Mouse (Mus musculus): ENCODE measurements around the gene Daam1.

The Daam1 gene

DNA sequence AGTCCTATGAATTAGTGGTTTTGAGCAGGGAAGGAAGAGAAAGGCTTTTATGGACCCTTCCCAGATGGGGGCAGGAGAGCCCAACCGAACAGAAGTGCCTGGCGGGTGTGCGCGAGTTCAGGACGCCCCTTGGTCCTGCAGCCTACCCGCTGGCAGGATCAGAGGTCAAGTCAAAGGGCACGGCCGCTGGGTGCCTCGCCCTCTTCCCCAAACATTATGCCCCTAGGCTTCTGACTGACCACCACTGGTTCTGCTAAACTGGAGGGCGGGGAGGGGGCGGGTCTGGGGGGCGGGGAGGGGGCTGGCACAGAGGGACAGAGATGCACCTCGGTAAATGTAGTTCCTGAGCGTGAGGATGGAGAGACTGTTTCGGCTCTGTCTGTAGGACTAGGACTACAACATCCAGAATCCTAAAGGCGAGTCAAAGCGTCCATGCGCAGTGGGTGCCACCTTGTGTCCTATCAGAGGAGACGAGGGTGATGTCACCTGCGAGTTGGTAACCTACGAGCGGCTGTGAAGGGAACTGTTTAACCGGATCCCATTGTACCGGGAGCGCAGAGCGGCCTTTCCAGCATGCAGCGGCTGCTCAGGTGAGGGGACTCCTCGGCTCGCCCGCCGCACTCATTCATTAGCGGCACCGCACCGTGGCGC is at the start of gene Daam1:
Gene Daam1 (plus strand): TSS at position 472 of the 651 bp plus-strand sequence.
- peak; percentile 56 to 89 for DNase-seq (ENCODE audit: low spot score in 2 of 2)

DNA sequence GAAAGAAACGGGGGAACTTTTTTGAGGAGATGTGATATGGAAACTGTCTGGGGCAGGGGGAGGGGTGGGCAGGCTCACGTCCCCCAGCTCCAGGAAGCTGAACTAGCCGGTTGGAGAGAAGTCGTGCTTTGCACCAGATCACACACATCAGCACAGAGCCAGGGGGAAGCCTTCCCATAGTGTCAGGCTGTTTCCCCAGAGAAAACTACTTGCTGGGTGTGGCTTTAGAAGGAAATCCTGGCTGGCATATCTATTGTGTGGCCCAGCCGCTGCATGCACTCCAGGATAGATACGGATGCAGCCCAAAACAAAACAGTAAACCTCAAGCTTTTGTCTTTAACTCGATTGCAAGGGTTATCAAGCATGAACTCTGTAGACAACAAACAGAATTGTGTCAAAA is 49.7 kb upstream of the Daam1 start:
- DNase-seq (ENCODE audit: low spot score in 2 of 2) = no peak

DNA sequence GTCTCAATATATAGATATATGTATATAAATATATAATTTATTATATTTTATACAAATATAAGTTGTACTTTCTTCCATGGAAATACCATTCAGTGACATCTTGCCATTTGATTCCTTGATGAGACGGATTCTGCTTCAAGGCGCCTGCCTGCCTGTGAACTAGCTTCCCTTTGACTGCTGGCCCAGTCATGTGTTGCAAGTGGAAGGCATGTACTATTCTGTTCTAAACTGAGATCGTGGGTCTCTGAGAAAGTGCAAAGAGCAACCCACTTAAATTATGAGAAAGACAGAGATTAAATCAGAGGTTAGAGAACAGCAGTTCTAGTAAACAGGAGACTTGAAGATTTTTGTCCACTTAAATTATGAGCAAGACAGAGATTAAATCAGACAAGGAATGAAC is 46.9 kb upstream of the Daam1 start:
- no peak for DNase-seq (ENCODE audit: low spot score in 2 of 2)

DNA sequence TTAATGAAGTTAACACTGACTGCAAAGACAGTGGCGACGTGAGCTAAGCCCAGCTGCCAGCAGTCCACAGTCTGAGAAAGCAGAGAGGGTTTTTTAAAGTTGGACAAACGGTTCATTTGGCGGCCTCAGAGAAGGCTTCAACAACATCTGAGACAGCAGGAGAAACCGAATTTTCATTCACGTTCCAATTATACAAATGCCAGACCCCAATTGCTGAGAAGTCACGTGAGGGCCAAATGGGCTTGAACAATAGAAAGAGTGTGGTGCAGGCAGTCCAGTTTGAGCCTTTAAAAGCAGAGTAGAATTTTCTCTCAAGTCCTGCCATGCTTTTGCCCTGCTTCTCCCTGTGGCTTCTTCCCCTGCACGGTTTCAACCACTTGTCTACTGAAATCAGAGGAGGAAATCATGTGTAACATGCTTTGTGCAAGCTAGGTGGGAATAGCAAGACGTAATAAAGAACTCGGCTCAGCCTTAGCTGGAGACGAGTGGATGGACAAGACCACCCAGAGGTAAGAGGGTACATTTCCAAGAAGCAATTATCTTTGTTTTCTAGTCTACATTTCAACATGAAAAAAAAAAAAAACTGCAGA is 46.1 kb upstream of the Daam1 start:
- no peak for DNase-seq (ENCODE audit: low spot score in 2 of 2)

DNA sequence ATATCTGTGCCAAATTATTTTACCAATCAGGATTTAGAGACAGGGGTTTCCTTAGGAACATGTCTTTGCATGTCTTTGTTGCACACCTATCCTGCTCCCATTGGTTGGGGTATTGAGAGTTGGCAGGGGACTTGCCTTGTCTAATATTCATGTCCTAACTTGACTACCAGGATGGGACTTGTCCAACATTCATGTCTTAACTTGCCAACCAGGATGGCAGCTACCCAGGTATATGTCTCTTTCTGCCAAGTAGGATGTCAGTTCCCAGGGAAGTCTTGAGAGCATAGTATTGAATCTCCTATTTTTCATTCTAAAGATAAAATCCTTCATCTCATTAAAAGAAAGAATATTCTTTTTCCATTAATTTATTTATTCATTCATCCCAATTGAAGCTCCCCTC is 44.4 kb upstream of the Daam1 start:
- no peak for DNase-seq (ENCODE audit: low spot score in 2 of 2)

DNA sequence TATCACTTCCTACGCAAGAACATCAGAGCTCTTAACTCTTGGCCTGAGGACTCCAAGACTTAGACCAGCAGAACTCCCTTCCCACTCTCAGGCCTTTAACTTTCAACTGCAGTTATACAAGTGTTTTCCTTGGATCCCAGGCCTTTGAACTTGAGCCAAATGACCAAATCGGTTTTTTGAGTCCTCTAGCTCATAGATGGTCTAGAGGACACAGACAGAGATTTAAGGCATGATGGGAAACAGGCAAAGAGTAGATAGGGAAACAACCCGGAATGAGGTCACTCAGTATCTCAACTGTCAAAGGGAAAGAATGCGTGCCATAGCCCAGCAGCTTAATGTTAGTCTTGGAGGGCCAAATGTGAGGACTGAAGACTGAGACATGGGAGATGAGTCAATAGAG is 42.1 kb upstream of the Daam1 start:
- DNase-seq (ENCODE audit: low spot score in 2 of 2) = no peak

DNA sequence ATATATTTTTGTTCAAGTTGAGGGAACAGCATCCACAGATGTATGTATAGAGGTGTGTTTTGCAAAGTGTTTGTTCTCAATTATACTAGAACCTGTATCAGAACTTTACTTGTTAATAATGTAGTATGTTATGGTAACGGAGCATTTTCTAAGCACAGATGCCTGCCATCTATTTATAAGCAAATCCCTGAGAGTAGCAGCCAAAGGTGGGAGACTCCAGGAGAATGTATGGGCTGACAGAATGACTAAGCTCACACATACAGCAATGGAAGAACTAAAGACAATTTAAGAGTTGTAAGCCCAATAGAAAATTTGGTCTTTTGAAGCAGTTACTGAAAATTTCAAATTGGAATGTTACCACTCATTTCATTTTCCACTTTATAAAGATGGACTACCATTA is 40.3 kb upstream of the Daam1 start:
- DNase-seq (ENCODE audit: low spot score in 2 of 2) = no peak

DNA sequence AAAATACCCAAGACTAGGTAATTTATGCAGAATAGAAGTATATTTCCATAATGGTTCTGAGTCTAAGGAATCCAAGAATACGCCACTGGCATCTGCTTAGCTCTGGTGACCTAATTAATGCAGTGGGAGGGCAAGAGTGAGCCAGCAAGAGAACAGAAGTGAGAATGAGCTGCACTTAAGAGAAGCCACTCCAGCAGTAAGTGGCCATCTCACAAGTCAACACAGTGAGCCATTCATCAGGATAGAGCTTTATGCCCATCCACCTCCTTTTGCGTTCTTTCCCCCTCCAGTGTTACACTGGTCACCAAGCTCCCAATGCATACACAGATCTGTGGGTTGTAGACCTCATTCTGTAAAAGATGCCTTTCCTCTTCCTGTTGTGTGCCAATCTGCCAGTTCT is 37.8 kb upstream of the Daam1 start:
- no peak for DNase-seq (ENCODE audit: low spot score in 2 of 2)

DNA sequence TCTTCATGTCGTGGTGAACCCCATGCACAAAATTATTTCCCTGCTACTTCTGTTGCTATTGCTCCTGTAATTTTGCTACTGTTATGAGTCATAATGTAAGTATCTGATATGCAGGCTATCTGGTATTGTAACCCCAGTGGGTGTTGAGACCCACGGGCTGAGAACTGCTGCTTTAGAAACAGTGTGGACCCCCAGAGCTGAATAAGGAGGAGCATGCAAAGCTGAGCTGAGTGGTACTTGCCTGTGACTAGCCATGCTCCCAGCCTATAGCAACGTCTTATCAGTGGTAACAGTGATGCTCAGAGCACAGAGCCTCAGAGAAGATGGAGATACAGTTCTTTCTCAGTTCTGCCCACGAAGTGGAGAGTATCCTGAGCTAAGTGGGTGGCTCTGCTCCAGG is 35.3 kb upstream of the Daam1 start:
- no peak for DNase-seq (ENCODE audit: low spot score in 2 of 2)

DNA sequence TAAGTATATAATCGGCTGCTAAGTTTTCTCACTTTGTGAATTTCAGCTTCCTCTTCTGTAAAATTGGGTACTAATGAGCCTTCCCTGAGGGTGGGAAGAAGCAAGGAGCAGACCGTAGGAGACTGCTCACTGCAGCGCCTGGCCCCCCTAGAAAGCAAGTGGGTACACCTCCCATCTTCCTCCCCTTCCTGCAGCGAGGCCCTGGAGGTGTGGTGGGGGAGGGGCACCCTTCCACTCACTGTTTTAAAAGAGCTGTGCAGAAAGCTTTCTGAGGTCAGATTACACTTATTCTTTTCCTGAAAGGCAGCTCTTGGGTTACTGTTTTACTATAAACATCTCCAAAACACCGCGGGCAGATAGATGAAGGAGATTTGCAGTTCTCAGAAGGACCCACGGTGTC is 34.4 kb upstream of the Daam1 start:
- no peak for DNase-seq (ENCODE audit: low spot score in 2 of 2)

DNA sequence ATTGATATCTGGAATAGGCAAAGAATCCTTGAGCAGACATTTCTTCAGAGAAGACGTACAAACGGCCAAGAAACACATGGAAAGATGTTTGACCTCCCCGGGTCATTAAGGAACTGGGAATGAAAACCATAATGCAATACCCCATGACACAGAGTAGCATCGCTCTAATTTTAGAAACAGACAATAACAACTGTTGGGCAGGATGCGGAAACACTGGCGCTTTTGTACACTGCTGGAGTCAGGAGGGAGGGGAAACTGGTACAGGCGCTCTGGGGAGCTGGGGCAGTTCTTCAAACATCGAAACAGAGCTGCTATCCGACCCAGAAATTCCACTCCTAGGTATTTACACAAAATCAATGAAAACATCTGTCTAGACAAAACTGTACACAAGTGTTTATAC is 23.6 kb upstream of the Daam1 start:
- DNase-seq (ENCODE audit: low spot score in 2 of 2) = no peak

DNA sequence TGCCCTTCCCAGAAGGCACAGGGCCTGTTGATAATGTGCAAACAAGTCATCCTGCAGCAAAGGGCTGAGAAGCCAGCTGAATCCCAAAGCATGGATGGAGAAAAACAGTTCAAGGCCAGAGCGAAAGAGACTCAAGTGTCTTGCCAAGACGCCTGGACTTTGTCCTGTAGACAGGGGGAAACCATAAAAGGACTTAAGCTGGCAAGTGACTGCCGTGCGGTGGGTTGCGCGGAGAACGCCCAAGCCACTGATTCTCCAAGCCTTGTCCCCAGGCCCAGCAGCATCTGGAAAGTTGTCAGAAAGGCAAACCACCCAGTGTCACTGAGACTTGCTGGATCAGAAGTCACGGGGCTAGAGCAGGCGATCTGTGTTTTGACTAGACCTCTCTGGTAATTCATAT is 22.2 kb upstream of the Daam1 start:
- DNase-seq (ENCODE audit: low spot score in 2 of 2) = no peak

DNA sequence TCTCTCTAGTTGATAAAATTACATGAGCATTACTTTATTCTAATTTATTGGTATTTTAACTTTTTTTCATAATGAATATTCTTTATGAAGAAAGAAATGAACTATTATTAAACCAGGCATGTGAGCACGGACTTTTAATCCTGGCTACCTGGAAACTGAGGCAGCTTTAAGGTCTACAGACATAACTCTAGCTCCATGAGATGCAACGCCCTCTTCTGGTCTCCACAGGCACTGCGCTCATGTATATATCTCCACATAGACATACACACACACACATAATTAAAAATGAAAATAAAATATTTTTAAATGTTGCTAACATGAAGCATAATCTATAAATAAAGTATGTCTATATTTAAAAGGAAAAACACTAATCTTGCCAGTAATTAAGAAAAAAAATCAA is 21.3 kb upstream of the Daam1 start:
- DNase-seq (ENCODE audit: low spot score in 2 of 2) = no peak

DNA sequence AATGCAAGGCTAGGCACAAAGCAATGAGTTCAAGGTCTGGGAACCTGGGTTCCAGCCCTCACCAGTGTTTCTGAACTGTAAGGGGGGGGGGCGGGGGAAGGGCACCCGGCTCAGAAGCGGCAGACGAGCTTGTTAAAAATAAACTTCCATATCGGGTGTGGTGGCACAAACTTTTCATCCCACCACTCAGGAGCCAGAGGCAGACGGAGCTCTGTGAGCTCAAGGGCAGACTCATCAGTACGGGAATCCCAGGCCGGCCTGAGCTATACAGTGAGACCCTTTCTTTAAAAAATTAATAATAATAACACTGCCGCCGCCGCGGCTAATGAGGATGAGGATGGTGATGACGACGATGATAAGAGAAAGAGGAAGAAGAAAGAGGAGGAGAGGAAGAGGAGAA is 18.3 kb upstream of the Daam1 start:
- DNase-seq (ENCODE audit: low spot score in 2 of 2) = no peak

DNA sequence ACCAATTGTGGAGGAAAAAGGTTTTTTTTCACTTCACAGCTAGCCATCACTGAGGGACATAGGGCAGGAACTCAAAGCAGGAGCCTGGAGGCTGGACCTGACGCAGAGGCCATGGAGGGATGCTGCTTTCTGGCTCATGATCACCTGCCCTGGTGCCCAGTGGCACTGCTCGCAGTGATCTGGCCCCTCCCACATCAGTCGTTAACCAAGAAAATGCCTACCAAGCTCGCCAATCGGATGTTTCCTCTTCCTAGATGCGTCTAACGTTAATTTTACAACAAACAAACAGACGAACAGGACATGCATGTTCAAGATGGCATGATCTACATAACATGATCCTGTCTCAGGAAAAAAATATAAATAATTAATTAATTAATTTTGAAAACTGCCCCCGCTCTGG is 17.6 kb upstream of the Daam1 start:
- no peak for DNase-seq (ENCODE audit: low spot score in 2 of 2)

DNA sequence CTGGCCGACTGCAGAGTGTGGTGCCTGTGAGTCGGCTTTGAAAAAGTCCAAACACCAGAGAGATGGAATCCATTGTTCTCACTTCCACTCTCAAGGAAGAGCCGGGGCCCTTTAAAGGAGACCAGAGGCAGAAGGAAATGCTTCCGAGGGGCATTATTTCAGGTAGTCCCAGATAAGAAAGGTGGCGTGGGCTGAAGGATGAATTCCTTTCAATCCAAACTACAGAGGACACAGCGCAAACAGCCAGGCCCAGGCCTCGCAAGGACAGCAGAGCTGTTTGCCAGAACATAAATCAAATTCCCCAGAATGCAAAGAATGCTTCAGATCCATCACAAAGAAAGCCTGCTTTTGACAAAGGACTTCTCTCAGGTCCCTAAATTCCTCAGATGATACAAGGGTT is 17.1 kb upstream of the Daam1 start:
- no peak for DNase-seq (ENCODE audit: low spot score in 2 of 2)

DNA sequence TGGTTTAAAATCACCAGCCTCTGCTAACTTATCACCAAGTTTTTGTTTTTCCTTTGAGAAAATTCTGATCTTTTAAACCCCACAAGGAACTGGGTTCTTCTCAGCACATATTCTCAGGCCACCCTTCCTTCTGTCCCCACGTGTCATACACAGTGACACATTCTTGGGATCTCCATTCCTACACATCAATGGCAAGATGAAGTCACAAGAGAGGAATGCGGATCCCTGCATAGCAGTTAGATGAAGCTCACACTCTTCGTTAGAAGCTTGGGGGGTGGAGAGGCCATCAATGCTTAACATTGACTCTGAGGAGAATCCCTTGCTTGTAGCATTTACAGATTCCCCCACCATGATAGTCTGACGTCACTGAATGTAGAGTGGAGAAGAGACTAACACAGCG is 10.8 kb upstream of the Daam1 start:
- DNase-seq (ENCODE audit: low spot score in 2 of 2) = no peak

DNA sequence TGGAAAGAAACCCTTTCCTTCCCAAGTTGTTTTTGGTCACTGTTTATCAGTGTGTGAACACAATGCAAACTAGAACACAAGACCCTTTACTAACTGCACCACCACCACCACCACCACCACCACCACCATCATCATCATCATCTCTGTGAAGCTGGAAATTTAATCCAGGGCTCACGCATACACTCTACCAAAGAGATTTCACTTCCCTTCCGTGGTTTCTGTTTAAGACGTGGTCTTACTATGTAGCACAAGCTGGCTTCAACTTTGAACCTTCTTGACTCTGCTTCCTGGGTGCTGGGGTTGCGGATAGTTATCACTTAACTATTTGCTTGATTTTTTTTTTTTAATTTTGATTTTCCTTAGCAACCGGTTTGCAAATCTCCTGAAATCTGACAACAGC is 9.6 kb upstream of the Daam1 start:
- DNase-seq (ENCODE audit: low spot score in 2 of 2) = no peak

DNA sequence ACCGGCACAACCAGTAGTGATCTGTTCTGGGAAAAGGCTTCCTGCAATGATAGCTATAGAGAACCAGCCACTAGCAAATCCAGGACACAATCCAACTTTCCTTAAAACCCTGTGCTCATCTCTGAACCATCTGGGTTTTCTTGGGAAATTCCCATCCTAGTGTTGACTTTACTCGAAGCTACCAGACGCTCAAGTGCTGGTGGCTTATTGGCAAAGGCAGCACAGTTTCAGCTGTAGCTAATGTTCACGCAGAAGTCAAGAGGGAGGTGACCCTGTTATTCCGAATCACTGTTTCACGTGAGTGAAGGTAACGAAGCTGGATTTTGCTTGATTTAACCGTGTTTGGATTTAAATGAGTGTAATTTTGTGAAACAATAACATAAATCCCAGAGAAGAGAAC is 9.1 kb upstream of the Daam1 start:
- DNase-seq (ENCODE audit: low spot score in 2 of 2) = no peak

DNA sequence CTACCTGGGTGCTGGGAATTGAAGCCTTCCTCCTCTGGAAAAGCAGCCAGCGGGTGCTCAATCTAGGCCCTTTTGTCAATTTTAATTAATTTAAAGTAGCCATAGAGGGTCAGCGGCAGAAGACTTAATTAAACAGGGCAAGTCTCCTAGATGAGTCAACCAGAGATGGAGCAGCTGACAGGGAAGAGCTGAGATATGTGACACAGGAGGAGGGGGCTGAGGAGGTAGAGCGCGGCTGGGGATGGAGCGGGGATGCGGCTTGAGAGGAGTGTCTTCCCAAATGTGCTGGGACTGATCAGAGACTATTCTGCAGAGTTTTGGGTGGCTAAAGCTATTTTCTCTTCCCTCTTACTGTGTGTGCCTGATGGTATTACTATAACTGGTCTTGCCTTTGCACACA is 6.0 kb upstream of the Daam1 start:
- DNase-seq (ENCODE audit: low spot score in 2 of 2) = no peak

DNA sequence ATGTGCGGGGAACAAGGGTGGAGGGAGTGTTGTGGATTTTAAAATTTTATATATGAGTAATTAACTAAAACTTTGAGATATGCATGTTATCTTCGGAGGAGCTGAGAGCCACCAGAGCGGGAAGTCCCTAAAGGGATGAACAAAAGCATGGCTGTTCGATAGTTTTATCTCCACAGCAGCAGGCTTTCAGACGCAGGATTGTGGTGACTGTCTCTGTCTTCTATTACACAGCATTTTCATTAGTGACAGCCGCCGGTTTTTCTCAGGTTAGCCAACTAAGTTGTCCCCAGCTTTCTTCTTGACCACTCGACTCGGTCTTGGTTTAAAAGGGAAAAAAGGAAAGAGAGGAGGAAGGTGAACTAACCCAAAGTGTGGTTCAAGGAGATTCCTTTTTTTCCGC is 739 bp upstream of the Daam1 start:
- DNase-seq (ENCODE audit: low spot score in 2 of 2) = peak in 1 of 2 experiments; percentile 40

DNA sequence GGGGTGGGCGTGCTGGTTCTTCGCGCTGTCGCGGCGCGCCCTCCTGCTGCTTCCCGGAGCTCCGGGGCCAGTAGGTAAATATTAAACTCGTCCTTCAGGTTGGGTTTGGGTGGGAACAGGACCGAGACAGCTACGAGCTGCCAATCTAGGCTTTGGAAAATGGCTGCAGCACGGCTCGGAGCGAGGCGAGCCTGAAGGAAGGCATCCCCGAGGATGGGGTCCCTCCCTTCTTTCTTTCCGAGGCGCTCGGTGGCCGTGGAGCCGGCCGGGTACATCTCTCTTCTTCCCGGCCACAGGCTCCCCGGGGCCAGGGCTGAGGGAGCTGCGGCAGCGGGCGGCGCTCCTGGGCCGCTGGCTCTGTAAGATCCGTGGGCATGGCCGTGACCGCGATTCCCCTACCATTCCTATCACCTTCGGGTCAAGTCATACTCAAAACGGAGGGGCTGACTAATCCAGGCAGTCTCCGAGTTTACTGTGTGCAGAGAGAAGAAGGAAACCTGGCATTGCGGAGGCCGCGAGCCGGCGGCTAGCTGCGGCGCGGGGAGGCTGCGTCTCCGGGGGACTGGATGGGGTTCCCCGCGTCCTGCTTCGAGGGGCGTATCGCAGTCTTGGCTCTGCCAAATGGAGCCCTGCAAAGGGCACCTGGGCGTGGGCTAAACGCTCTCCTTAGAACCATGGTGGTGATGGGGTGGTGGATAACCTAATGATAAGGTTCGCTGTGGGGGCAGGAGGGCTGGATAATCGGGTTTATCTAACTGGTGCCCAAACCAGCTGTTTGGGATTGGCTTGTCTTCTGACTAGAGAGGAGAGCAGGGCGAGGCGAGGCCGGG is 595 bp downstream of the Daam1 start:
- DNase-seq (ENCODE audit: low spot score in 2 of 2) = peak; percentile 60 to 82

DNA sequence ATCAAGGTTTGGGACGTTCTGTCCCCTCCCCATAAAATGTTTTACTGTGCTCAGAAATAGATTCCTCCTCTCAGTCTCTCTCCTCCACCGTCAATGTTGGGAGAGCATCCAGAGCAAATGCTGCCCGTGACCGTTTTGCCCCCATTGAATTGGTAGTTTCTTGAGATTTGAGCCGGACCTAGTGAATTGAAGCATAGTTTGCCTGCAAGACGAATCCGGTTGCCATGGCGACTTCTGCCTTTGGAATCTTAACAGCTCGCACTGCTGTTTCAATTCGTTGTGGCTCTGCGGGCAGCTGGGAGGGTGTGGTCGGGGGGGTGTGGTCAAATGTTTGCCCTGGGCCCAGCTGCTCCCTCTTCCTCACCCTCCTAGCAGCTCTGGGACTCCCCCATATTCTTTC is 1.3 kb downstream of the Daam1 start:
- DNase-seq (ENCODE audit: low spot score in 2 of 2) = peak; percentile 57 to 83

Measured in spleen, postnatal 10 days (tissue).